Comparison of ENCODE assay signal across 18 mouse cellular contexts in the genomic region with DNA sequence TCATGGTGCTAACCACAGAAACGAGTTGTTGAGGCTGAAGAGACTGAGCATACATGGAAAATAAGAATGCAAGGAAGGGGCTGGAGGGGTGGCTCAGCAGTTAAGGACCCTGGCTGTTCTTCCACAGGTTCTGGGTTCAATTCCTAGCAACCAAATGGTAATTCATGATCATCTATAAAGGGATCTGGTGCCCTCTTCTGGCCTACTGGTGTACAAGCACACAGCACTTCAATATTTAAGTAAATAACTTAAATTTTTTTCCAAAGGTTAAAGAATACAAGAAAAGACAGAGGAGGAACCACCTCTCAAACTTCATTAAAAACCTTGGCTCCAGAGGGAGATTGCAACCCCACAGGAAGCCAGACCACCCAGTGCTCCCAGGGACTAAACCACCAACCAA. TPM values are rescaled to one million over a fixed set of nuclear protein-coding genes. Genes with fewer than 3 reads are reported as not detected.
DNase-seq lines count a peak whose midpoint lies in the region; ATAC-seq and TF ChIP-seq lines count a peak whose summit lies in the region.
"Had no signal": no experiment of that assay in that cellular context is flagged by ENCODE, and none has a peak within 500 bp of the region (broad histone marks: within the 10 kb centered on the region; RNA-seq: fewer than 3 reads in every experiment).

No protein-coding gene starts in this region.

- no peak for ATAC-seq in forebrain, embryonic 14.5 days
- ATAC-seq: hindbrain, embryonic 16.5 days; Patski had no signal

- H3K9ac ChIP-seq in forebrain, embryonic 14.5 days (ENCODE audit: low read length) = no peak overlapping the region

- peaks cover 29% of the 10 kb centered on the region for H3K36me3 ChIP-seq in forebrain, embryonic 14.5 days (ENCODE audit: control insufficient read depth, insufficient read depth, low read length)

- TF ChIP-seq CTCF in gastrocnemius, adult 2 months (IDR thresholded peaks at IDR 0.05) = peak; percentile 42
- peak; percentile 56 for TF ChIP-seq CTCF in left cerebral cortex, adult 2 months (IDR thresholded peaks at IDR 0.05)

- 78% methylated on average over 1 of the region's 1 CpGs for WGBS in forebrain, embryonic 14.5 days

- no peak overlapping the region for H3K27ac ChIP-seq in gastrocnemius, adult 2 months
- H3K27ac ChIP-seq in left cerebral cortex, adult 2 months = no peak overlapping the region
- H3K27ac ChIP-seq in forebrain, embryonic 14.5 days (ENCODE audit: low read depth, low read length) = no peak overlapping the region
- H3K27ac ChIP-seq: embryonic facial prominence, embryonic 10.5 days had no signal

- no peaks in the 10 kb centered on the region for H3K9me3 ChIP-seq in forebrain, embryonic 14.5 days (replicated peaks; ENCODE audit: control insufficient read depth, low read length)
- H3K9me3 ChIP-seq: embryonic facial prominence, embryonic 10.5 days had no signal

- H3K4me3 ChIP-seq in gastrocnemius, adult 2 months = no peak overlapping the region
- H3K4me3 ChIP-seq in left cerebral cortex, adult 2 months = no peak overlapping the region
- H3K4me3 ChIP-seq in forebrain, embryonic 14.5 days (ENCODE audit: low read depth, low read length) = no peak overlapping the region
- H3K4me3 ChIP-seq: embryonic facial prominence, embryonic 10.5 days; erythroblast, embryonic 14.5 days; myocyte had no signal

- no peak for DNase-seq in gastrocnemius, adult 2 months
- no peak for DNase-seq in gastrocnemius, adult 8-10 months (ENCODE audit: low spot score in 2 of 2)
- no peak for DNase-seq in left cerebral cortex, adult 2 months (ENCODE audit: extremely low spot score in 1 of 2, low spot score in 2 of 2)
- DNase-seq in left cerebral cortex, adult 8-10 months (ENCODE audit: low spot score in 2 of 2) = no peak
- DNase-seq in 416B (ENCODE audit: low read depth) = peak; percentile 49
- peak; percentile 22 for DNase-seq in R1 (ENCODE audit: low read depth, low spot score)
- DNase-seq in forebrain, embryonic 14.5 days (ENCODE audit: low spot score) = no peak
- DNase-seq: cerebellum, postnatal 36 days; heart, adult 18-20 months; right cerebral cortex, adult 18-20 months; thymus, postnatal 36 days had no signal

- H3K4me1 ChIP-seq in forebrain, embryonic 14.5 days (ENCODE audit: control insufficient read depth, insufficient read depth, low read length) = no peaks in the 10 kb centered on the region
- H3K4me1 ChIP-seq: embryonic facial prominence, embryonic 10.5 days had no signal

- no peaks in the 10 kb centered on the region for H3K27me3 ChIP-seq in forebrain, embryonic 14.5 days (replicated peaks; ENCODE audit: control insufficient read depth, insufficient read depth, low read length)
- H3K27me3 ChIP-seq: Patski had no signal

- no peak overlapping the region for H3K4me2 ChIP-seq in forebrain, embryonic 14.5 days (ENCODE audit: low read length)
- H3K4me2 ChIP-seq: midbrain, embryonic 11.5 days had no signal

- intact Hi-C loops in gastrocnemius, adult 2 months (cut with DNase I) = no loop called here
- intact Hi-C loops in left cerebral cortex, adult 2 months (cut with DNase I) = no loop called here

RNA-seq across cellular contexts. Expression of a gene that starts 8.0 kb away (rescaled TPM):
- 1 to 10 TPM; 2.4 to 4.0 TPM for total RNA-seq in gastrocnemius, adult 2 months (2021)
- total RNA-seq in gastrocnemius, adult 8-10 months (2022) = 1 to 10 TPM; 2.1 to 3.3 (median 3.0) TPM
- total RNA-seq in left cerebral cortex, adult 2 months (2021) = 10 to 100 TPM; 58.4 to 63.9 TPM
- total RNA-seq in left cerebral cortex, adult 8-10 months (2022) = 10 to 100 TPM; 46.5 to 57.7 (median 56.5) TPM
- 279 and 307 TPM in 2 replicates for polyA plus RNA-seq in forebrain, embryonic 14.5 days (2014; fragmentation: Nextera tagmentation; extraction: Ambion mirVana)

RNA-seq across cellular contexts. Expression of a gene that starts 24.0 kb away (rescaled TPM):
- 1 to 10 TPM; 1.3 to 1.5 TPM for total RNA-seq in gastrocnemius, adult 2 months (2021)
- total RNA-seq in gastrocnemius, adult 8-10 months (2022) = 1 to 10 TPM; 1.2 to 3.0 (median 2.4) TPM
- total RNA-seq in left cerebral cortex, adult 2 months (2021) = 100 to 1,000 TPM; 138 to 156 TPM
- 100 to 1,000 TPM; 175 to 204 (median 187) TPM for total RNA-seq in left cerebral cortex, adult 8-10 months (2022)
- polyA plus RNA-seq in forebrain, embryonic 14.5 days (2014; fragmentation: Nextera tagmentation; extraction: Ambion mirVana) = 0.42 and 0.77 TPM in 2 replicates
- total RNA-seq: neutrophil, adult 5-6 weeks had no signal
- polyA plus RNA-seq: embryonic facial prominence, embryonic 10.5 days; erythroblast, embryonic 14.5 days had no signal

Comparison
In these comparisons a context has a peak if more than half of its experiments do, and no peak if none do; other contexts are left out.
1. DNase-seq: peak in 416B (single experiment) and R1 (single experiment); none in gastrocnemius, adult 2 months (single experiment), gastrocnemius, adult 8-10 months (0 of 2), left cerebral cortex, adult 2 months (0 of 2), left cerebral cortex, adult 8-10 months (0 of 2) and forebrain, embryonic 14.5 days (single experiment).
2. RNA of a gene that starts 8.0 kb away (total RNA-seq): 58.4 to 63.9 TPM in left cerebral cortex, adult 2 months and 46.5 to 57.7 TPM in left cerebral cortex, adult 8-10 months; 2.4 to 4.0 TPM in gastrocnemius, adult 2 months and 2.1 to 3.3 TPM in gastrocnemius, adult 8-10 months; every median in the first group is over 4 times any median in the second.
3. RNA of a gene that starts 24.0 kb away (total RNA-seq): 175 to 204 TPM in left cerebral cortex, adult 8-10 months and 138 to 156 TPM in left cerebral cortex, adult 2 months; 1.2 to 3.0 TPM in gastrocnemius, adult 8-10 months and 1.3 to 1.5 TPM in gastrocnemius, adult 2 months; every median in the first group is over 10 times any median in the second.